Mouse (Mus musculus): Measurements from ENCODE around the gene Gm44805.

GRCm38 (mm10) chr7:19627721-19628120, 53.5 kb downstream of the Gm44805 start:
- no peak for TF ChIP-seq CTCF (IDR thresholded peaks at IDR 0.05)
- TF ChIP-seq EP300 (IDR thresholded peaks at IDR 0.05) = no peak
